Mouse (Mus musculus) spleen, adult 2 months (tissue): ENCODE measurements around the gene Rasgrp3.

Experiments used
- CTCF ChIP-seq: fragments of 200-500 bp; IDR thresholded peaks from 2 replicates; pipeline ENCODE4 v1.5.1; 2011; ENCODE audit warnings: mild to moderate bottlenecking, inconsistent platforms; ENCODE audit not compliant: insufficient read depth, insufficient read length, insufficient replicate concordance; ENCODE audit errors: extremely low read depth
- POLR2A ChIP-seq: fragments of 200-500 bp; IDR thresholded peaks from 2 replicates; pipeline ENCODE4 v1.6.1; 2011; ENCODE audit warnings: low read depth, low read length, inconsistent platforms

DNA sequence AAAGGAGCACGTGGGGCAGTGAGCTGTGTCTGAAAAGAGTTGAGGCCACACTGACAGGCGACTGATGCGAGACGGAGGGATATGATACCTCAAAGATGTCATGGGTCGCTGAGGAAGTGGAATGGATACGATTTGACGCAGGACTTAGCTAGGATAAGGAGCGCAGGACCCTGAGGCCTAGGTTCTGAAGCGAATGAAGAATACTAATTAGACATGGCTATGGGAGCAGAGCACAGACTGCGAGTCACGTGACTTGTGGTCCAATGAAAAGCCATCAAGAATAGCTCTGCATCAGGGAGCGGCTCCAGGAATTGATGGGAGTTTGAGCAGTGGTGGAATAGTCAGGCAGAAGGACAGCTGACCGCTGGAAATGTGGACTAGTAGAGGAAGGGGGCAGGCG is 3.4 kb downstream of the Rasgrp3 start:
- no peak for TF ChIP-seq POLR2A
- TF ChIP-seq CTCF, result no peak
